Mouse (Mus musculus) stomach, postnatal 0 days (tissue): ENCODE results near the gene Olfr1105. TPM values are rescaled to one million over a fixed set of nuclear protein-coding genes. Genes with fewer than 3 reads are reported as not detected.

Source experiments
- ATAC-seq: fragments of 200-750 bp; cut with Nextera tagmentation; 2 replicates; pipeline ENCODE4 v1.8.0; 2017; ENCODE audit not compliant: low FRiP score, low TSS enrichment
- DNase-seq: peaks from one replicate; pipeline ENCODE4 v3.0.0-alpha.2; 2016; ENCODE audit warnings: low spot score
- H3K27ac ChIP-seq: fragments of 300-500 bp; sonication (generic); replicated peaks from 2 replicates; pipeline ENCODE4 v1.5.1; 2014; ENCODE audit warnings: mild to moderate bottlenecking, control low read depth
- H3K27me3 ChIP-seq: fragments of 300-500 bp; sonication (generic); 2 replicates; pipeline ENCODE4 v1.6.1; 2014; ENCODE audit warnings: low read length; ENCODE audit not compliant: control insufficient read depth, insufficient read depth
- H3K36me3 ChIP-seq: fragments of 300-500 bp; sonication (generic); 2 replicates; pipeline ENCODE4 v1.6.1; 2014; ENCODE audit warnings: low read length, mixed read lengths; ENCODE audit not compliant: control insufficient read depth, insufficient read depth
- H3K4me1 ChIP-seq: fragments of 300-500 bp; sonication (generic); replicated peaks from 2 replicates; pipeline ENCODE4 v1.6.1; 2014; ENCODE audit warnings: antibody characterized with exemption; ENCODE audit not compliant: control insufficient read depth, insufficient read depth
- H3K4me2 ChIP-seq: fragments of 300-500 bp; sonication (generic); replicated peaks from 2 replicates; pipeline ENCODE4 v1.6.1; 2014; ENCODE audit warnings: low read depth, mild to moderate bottlenecking, control low read depth, moderate library complexity
- H3K4me3 ChIP-seq: fragments of 300-500 bp; sonication (generic); 2 replicates; pipeline ENCODE4 v1.5.1; 2014; ENCODE audit warnings: low read depth, low read length, control low read depth
- H3K9ac ChIP-seq: fragments of 300-500 bp; sonication (generic); 2 replicates; pipeline ENCODE4 v1.6.1; 2014; ENCODE audit warnings: mild to moderate bottlenecking, low read length, control low read depth, mixed read lengths
- H3K9me3 ChIP-seq: fragments of 300-500 bp; sonication (generic); 2 replicates; pipeline ENCODE4 v1.6.1; 2016; ENCODE audit warnings: low read length; ENCODE audit not compliant: control insufficient read depth
- CTCF ChIP-seq: IDR thresholded peaks from 2 replicates; pipeline ENCODE4 v1.5.1; 2016; ENCODE audit warnings: antibody characterized with exemption, low read depth, mild to moderate bottlenecking, moderate library complexity
- EP300 ChIP-seq: optimal IDR thresholded peaks from 2 replicates; pipeline ENCODE3; 2016; ENCODE audit warnings: antibody characterized with exemption
- WGBS: fragments of 180-500 bp; shearing (Covaris S2); extraction: QIAGEN DNeasy Blood & Tissue Kit; methylation state at CpG from one replicate; pipeline ENCODE4 v1.1.7; 2014; 5-methylcytosine and 5-hydroxymethylcytosine counted together
- polyA plus RNA-seq: library from polyadenylated mRNA; unstranded; fragments of >200 nt; fragmentation: Nextera tagmentation; extraction: Ambion mirVana; gene quantifications from 2 replicates; pipeline ENCODE4 v1.2.1, GENCODE M21; 2015

The Olfr1105 gene
- not detected in 2 replicates for polyA plus RNA-seq

DNA sequence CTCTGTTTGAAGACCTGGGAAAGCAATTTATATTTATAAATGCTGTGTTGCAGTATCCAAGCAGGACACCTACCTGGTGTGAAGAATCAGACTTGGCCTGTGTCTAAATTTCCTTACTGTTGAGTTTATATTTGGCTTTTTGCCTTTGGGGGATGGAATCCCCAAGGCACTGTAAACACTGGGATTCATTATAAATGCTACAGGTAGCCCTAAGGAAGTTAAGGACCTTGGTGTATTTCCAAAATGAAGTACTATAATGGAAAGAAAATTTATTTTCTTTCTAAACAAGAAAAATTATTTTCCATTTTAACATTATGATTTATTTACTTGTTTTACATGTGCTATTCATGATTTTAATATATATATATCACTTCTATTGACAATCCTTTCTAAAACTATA, at the start of gene Olfr1105:
Gene Olfr1105 (minus strand): TSS at position 101 of the 400 bp plus-strand sequence.
- no peaks in the 10 kb centered on the region for H3K36me3 ChIP-seq
- H3K27me3 ChIP-seq = no peaks in the 10 kb centered on the region
- DNase-seq (no peak), ATAC-seq (no peak)
- no peak within 1 kb of the TSS for H3K9ac ChIP-seq
- no peaks in the 10 kb centered on the region for H3K4me1 ChIP-seq
- H3K4me3 ChIP-seq = no peak within 1 kb of the TSS
- H3K9me3 ChIP-seq = no peaks in the 10 kb centered on the region
- no peak within 1 kb of the TSS for H3K4me2 ChIP-seq
- TF ChIP-seq EP300 (no peak), CTCF (no peak)
- H3K27ac ChIP-seq = no peak within 1 kb of the TSS

DNA sequence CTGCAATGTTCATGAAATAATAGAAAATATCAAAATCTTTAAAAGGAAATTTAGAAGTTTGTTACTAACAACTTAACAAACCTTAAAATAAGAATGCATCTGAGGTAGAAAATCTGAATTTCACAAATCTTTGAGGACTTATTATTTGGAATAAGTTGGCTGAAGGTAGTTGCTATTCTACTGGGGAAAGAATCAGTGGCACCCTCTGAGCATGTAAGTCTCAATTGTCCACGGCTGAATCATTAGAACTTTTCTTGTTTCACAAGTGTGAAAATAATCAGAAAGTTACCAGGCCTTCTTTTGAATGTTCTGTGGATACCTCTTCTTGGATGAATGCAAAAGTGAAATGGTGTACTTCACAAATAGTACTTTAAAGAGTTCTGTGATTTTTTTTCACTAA, 39.4 kb upstream of the Olfr1105 start, which contains the start of gene Olfr1107:
Gene Olfr1107 (minus strand): TSS at position 101 of the 400 bp plus-strand sequence.
- H3K9me3 ChIP-seq = no peaks in the 10 kb centered on the region
- H3K4me2 ChIP-seq = no peak within 1 kb of the TSS
- H3K9ac ChIP-seq = no peak within 1 kb of the TSS
- H3K27ac ChIP-seq = no peak within 1 kb of the TSS
- 87% methylated on average over 1 of the region's 1 CpGs for WGBS
- H3K36me3 ChIP-seq = no peaks in the 10 kb centered on the region
- TF ChIP-seq CTCF (no peak), EP300 (no peak)
- no peak for ATAC-seq
- H3K27me3 ChIP-seq = no peaks in the 10 kb centered on the region
- no peak within 1 kb of the TSS for H3K4me3 ChIP-seq
- DNase-seq = no peak
- no peaks in the 10 kb centered on the region for H3K4me1 ChIP-seq

DNA sequence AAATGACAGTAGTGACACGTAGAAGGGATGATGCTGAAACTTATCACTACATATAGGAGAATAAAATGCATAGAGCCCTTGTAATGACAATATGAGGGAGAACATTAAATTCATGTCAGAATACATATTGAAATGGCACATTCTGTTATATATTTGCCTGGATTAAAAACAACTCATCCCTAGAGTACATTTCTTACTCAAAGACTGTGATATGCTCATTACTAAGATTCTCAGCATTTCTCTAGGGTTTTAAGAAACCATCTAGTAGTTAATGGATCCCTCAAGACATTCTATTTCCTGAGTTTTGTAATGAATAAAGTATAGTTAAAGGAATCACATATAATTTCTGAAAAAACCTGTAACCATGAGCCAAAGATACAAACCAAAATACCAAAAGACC, 15.8 kb upstream of the Olfr1105 start, which contains the start of gene Olfr1106:
Gene Olfr1106 (minus strand): TSS at position 101 of the 400 bp plus-strand sequence.
- DNase-seq (no peak), ATAC-seq (no peak)
- Histone ChIP-seq H3K4me3 (no peak within 1 kb of the TSS), H3K9me3 (no peaks in the 10 kb centered on the region), H3K27ac (no peak within 1 kb of the TSS), H3K9ac (no peak within 1 kb of the TSS), H3K27me3 (no peaks in the 10 kb centered on the region), H3K4me2 (no peak within 1 kb of the TSS), H3K4me1 (no peaks in the 10 kb centered on the region), H3K36me3 (no peaks in the 10 kb centered on the region)
- 56% methylated on average over 1 of the region's 1 CpGs for WGBS
- no peak for TF ChIP-seq CTCF
- TF ChIP-seq EP300 = no peak

DNA sequence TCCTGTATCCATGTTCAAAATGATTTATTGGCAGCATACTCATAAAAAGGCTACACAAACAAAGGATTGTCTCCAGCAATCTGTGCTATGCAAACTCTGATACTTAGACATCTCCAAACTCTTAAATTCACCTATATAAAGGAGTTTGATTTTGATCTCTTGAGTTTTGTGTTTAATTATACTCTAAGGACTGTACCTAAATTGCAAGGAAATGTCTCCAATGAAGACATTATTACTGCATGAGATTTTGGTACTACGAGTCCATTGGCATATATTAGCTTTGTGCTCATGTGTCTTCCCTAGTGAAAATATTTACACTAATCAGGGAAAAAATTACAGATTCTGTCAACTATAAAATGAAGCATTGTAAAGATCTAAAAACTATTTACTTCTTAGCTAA, 9.4 kb downstream of the Olfr1105 start, which contains the start of gene Olfr1104:
Gene Olfr1104 (minus strand): TSS at position 101 of the 400 bp plus-strand sequence.
- Histone ChIP-seq H3K9ac (no peak within 1 kb of the TSS), H3K27me3 (no peaks in the 10 kb centered on the region), H3K36me3 (no peaks in the 10 kb centered on the region), H3K4me3 (no peak within 1 kb of the TSS), H3K4me2 (no peak within 1 kb of the TSS), H3K9me3 (no peaks in the 10 kb centered on the region), H3K27ac (no peak within 1 kb of the TSS), H3K4me1 (no peaks in the 10 kb centered on the region)
- TF ChIP-seq EP300 (no peak), CTCF (no peak)
- WGBS = 77% methylated on average over 1 of the region's 1 CpGs
- DNase-seq (no peak), ATAC-seq (no peak)

DNA sequence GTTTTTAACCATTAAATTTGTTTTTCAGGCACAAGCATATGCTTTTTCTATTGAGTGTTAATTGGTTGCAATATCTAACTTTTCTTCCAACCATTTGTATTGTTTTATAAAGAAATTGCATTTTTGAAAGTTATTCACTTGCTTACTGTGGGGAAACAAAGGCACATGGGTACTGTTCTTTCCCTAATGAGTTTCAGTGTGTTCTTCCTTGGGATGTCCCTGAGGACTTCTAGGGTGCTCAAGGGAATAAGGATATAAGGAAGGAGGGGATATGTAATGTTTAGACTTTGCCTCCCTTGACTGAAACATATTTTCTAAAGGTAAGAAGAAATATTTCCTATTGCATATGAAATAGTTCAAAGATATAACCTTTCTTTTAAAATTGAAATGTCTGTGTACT, 38.2 kb downstream of the Olfr1105 start, which contains the start of gene Olfr1102:
Gene Olfr1102 (plus strand): TSS at position 301 of the 400 bp plus-strand sequence.
- TF ChIP-seq EP300 (no peak), CTCF (no peak)
- no peaks in the 10 kb centered on the region for H3K4me1 ChIP-seq
- H3K4me2 ChIP-seq = no peak within 1 kb of the TSS
- H3K9me3 ChIP-seq = no peaks in the 10 kb centered on the region
- no peak within 1 kb of the TSS for H3K27ac ChIP-seq
- no peak for ATAC-seq
- H3K4me3 ChIP-seq = no peak within 1 kb of the TSS
- H3K27me3 ChIP-seq = no peaks in the 10 kb centered on the region
- DNase-seq = no peak
- H3K9ac ChIP-seq = no peak within 1 kb of the TSS
- H3K36me3 ChIP-seq = no peaks in the 10 kb centered on the region

DNA sequence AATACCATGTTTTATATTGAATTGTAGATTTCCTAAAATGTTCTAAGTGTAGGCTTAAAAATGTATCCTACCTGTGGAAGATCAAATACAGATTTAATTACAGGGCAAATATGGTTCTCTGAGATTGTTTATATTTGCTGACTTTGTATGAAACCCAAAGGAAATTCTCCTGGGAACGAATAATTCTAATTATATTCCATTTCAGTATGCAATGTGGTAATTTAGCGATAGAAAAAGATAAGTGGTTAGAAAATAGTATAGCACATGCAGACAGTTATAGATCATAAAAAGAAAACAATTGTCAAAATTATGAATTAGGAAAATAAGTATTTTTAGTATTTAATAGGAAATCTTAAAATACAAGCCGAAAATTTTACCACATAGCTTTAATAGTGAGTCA, 45.2 kb downstream of the Olfr1105 start, which contains the start of gene Olfr1101:
Gene Olfr1101 (minus strand): TSS at position 101 of the 400 bp plus-strand sequence.
- Histone ChIP-seq H3K9me3 (no peaks in the 10 kb centered on the region), H3K4me1 (no peaks in the 10 kb centered on the region), H3K27me3 (no peaks in the 10 kb centered on the region), H3K4me3 (no peak within 1 kb of the TSS), H3K27ac (no peak within 1 kb of the TSS), H3K4me2 (no peak within 1 kb of the TSS), H3K9ac (no peak within 1 kb of the TSS), H3K36me3 (no peaks in the 10 kb centered on the region)
- 67% methylated on average over 3 of the region's 3 CpGs for WGBS
- no peak for ATAC-seq
- no peak for TF ChIP-seq EP300
- TF ChIP-seq CTCF = no peak
- DNase-seq = no peak

Other genes starting within 250 kb of the Olfr1105 start
- gene Olfr141, start 226.5 kb downstream of the Olfr1105 start, polyA plus RNA-seq = not detected in 2 replicates
- gene Olfr1094, start 211.9 kb downstream of the Olfr1105 start, polyA plus RNA-seq = 0.06 TPM in 1 of 2 replicates, not detected in the other
- gene Olfr1095, start 184.8 kb downstream of the Olfr1105 start, polyA plus RNA-seq = not detected in 2 replicates
- gene Gm13723, start 161.7 kb downstream of the Olfr1105 start, polyA plus RNA-seq = not detected in 2 replicates
- gene Olfr1097, start 144.3 kb downstream of the Olfr1105 start, polyA plus RNA-seq = not detected in 2 replicates
- gene Olfr1098, start 112.0 kb downstream of the Olfr1105 start, polyA plus RNA-seq = not detected in 2 replicates
- not detected in 2 replicates for gene Olfr1099, start 75.8 kb downstream of the Olfr1105 start, polyA plus RNA-seq
- not detected in 2 replicates for gene Olfr1100, start 56.6 kb downstream of the Olfr1105 start, polyA plus RNA-seq
- not detected in 2 replicates for gene Olfr1101, start 45.3 kb downstream of the Olfr1105 start, polyA plus RNA-seq
- not detected in 2 replicates for gene Olfr1102, start 38.1 kb downstream of the Olfr1105 start, polyA plus RNA-seq
- gene Olfr1104, start 9.5 kb downstream of the Olfr1105 start, polyA plus RNA-seq = not detected in 2 replicates
- gene Olfr1106, start 15.7 kb upstream of the Olfr1105 start, polyA plus RNA-seq = not detected in 2 replicates
- gene Olfr1107, start 39.3 kb upstream of the Olfr1105 start, polyA plus RNA-seq = not detected in 2 replicates
- gene Olfr1109, start 59.5 kb upstream of the Olfr1105 start, polyA plus RNA-seq = not detected in 2 replicates
- gene Olfr259, start 78.0 kb upstream of the Olfr1105 start, polyA plus RNA-seq = not detected in 2 replicates
- gene Olfr1110, start 103.8 kb upstream of the Olfr1105 start, polyA plus RNA-seq = not detected in 2 replicates
- gene Olfr1111, start 116.1 kb upstream of the Olfr1105 start, polyA plus RNA-seq = not detected in 2 replicates
- not detected in 2 replicates for gene Olfr1112, start 151.3 kb upstream of the Olfr1105 start, polyA plus RNA-seq
- gene Olfr1113, start 172.4 kb upstream of the Olfr1105 start, polyA plus RNA-seq = not detected in 2 replicates
- gene Olfr1115, start 211.5 kb upstream of the Olfr1105 start, polyA plus RNA-seq = not detected in 2 replicates
- gene Olfr1116, start 231.0 kb upstream of the Olfr1105 start, polyA plus RNA-seq = 0.01 TPM in 1 of 2 replicates, not detected in the other